Mouse (Mus musculus) T-cell, adult 2 months (primary cell): ENCODE data around the gene Slc10a1.

ENCODE experiments used
- DNase-seq: peaks from one replicate; pipeline ENCODE4 v3.0.0; 2022; ENCODE audit warnings: low spot score

Slc10a1 gene

DNA sequence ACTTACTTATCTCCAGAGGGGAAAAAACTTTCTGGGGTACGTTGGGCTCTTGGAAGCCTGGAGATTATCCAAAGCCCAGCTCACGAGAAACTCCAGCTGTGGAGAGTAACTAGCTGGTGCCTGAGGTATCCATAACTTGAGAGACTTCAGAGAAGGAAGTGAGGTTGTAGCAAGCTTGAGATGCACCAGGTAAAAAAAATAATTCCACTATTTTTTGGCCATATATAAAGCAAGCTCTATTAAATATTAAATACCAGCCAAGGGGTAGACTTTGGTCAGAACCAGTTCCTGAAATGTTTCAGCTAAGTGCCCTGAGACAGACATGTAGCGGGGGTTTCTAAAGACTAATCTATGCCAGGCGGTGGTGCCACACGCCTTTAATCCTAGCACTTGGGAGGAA, at the start of gene Slc10a1:
Gene Slc10a1, minus strand, starts transcription at position 101 of the 400 bp plus-strand sequence.
- DNase-seq, result no peak

DNA sequence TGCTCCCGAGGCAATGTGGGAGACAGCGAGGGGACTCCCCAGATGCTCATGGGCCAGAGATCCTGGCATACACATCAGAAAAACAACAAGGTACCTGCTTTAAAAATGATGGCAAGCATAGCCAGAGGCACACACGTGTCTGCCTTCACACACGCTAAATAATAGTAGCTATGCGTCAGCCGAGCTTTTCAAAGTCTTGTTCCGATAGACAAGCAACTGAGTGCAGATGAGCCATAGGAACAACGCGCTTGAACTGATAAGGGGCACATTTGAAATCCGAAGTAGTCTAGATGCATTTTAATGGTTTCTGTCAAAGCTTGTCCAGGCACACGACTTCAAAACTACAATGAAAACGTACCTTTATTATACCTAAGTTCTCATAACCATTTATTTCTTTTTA, 49.1 kb upstream of the Slc10a1 start:
- no peak for DNase-seq

DNA sequence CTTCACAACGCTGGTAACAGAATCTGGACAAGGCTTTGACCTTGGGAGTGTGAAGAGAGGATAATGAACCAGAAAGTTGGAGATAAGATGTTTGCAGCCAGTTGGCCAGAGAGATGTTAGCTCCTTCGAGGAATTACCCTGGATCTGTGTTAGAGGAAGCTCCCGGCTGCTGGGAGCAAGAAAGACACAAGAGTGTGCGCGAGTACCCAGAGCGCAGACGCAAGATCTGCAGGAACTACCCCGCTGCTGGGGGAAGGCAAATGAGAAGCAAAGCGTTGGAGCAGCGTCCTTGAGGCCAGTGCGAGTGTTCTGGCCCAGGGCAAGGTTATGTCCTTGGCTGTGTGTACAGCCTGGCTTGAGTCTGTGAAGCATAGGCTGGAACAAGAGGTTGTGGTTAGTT, 45.0 kb upstream of the Slc10a1 start:
- DNase-seq, result no peak

DNA sequence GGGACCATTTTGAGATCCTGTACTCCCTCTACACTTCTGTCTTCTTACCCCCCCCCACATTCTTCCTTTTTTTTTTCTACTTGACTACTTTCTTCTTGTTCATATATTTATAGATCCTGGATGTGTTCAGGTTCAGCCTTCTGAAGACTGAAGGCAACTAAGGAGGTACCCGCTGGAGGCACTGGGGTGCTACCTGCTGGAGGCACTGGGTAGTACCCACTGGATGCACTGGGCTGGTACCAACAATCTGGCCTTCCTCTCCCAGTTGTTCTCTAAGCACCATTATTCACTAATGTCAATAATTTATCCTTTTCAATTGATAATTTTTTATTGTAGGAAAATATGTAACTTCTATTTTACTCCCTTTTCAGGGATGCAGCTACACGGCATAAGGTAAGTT, 43.5 kb upstream of the Slc10a1 start:
- no peak for DNase-seq

DNA sequence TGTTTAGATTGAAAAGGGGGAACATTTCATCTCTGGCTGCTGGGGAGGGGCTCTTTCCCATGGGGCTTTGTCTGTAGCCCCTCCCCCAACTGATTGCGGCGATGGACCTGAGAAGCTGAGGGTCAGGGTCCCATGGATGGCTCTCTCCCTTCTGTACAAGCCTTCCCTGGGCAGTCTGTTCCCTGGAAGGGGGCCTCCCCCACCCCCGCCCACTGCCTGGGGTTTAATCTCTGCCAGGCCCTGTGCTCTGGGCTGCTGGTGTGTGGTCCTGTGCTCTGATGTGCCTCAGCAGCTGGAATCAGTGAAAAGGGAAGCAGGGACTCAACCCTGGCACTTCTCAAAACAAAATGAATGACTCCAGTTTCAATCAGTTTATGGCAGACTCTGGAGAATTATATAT, 41.3 kb upstream of the Slc10a1 start:
- no peak for DNase-seq

DNA sequence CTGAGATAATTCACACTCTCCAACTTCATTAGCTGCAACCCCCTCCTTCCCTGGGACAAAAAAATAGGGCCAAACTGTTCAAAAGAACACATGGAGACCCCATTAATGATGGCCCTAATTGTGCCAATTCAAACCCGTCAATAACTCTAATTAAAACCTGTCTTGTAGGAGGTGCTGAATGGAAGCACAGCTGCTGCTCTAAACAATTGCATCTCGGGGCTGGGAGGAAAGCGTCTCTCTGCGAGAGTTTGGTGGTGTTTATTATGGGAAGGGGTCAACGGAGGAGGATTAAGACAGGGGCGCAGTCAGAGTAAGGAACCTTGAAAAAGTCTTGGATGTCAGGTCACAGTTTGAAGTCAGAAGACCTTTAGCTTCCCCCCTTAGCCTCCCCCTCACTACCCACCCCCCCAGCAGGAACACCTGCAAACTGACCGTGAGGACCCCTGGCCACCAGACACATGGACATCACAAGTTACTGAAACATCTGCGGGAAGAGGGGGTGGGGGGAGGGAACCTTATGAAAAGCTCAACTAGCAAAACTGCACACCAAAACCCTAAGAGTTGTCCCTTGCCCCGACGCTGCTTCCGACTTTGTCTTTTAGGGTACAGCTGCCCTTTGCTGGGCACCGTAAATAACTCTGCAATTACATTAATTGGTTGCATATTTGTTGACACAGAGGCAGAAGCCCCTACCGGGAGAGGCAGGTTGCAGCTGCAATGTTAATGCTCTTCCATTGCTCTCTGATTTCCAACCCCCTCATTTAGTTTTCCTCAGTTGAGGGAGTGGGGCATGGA, 34.5 kb upstream of the Slc10a1 start:
- no peak for DNase-seq

DNA sequence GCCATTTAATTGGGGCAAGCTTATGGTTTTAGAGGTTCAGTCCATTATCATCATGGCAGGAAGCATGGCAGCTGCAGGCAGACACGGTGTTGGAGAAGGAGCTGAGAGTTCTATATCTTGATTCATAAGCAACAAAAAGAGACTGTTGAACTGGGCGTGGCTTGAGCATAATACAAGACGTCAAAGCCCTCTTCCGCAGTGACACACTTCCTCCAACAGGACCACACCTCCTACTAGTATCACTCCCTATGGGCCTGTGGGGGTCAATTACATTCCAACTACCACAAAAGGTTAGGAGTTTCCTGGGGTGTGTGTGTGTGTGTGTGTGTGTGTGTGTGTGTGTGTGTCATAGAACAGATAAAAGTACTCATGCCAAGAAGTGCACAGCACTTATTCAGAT, 32.4 kb upstream of the Slc10a1 start:
- DNase-seq, result no peak

DNA sequence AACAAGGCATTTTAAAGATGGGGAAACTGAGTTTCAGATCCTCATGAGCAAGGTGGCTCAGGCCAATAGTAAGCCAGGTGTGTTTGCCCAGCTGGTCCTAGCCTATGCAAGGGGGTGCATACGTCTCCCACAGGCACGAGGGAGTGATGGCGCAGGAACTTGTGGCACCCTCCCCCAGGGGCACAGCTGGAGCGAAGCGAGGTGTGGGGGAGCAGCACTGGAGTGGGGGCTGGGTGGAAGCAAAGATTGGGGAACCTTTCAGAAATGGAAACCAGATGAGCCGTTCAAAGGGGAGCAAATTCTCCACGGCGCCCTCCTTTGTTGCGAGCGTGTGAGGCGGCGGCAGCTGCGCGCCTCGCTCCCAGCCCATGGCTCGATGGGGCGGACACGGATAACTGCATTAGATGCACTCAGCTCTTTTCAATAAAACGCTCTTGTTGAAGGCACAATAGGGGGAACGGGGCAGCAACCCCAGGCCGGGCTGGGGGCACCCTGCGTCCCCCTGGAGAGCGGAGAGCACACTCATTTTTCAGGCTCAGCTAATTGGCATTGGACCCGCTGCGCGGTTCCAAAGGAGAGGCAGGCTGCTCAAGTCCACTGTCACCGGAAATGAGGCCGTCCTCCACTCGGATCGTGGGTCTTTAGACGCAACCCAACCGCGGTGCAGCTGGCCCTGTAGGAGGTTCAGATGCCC, 30.2 kb upstream of the Slc10a1 start:
- no peak for DNase-seq

DNA sequence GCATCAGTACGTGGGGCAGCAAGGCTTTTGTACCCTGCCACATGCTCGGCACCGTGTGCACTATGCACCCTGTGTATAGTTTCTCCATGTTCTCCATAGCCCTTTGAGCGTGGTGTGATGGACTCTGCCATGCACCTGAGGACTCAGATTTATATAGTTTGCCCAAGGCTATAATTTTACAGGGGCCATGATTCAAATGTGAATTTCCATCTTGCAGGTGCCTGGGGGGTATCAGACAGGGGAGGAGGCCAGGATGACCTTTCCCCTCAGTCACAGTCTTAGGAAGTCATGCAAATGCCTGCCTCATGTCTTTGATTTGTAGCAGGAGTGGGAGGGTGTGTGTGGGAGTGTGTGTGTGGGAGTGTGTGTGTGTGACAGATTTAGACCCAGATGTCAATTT, 29.1 kb upstream of the Slc10a1 start:
- no peak for DNase-seq

DNA sequence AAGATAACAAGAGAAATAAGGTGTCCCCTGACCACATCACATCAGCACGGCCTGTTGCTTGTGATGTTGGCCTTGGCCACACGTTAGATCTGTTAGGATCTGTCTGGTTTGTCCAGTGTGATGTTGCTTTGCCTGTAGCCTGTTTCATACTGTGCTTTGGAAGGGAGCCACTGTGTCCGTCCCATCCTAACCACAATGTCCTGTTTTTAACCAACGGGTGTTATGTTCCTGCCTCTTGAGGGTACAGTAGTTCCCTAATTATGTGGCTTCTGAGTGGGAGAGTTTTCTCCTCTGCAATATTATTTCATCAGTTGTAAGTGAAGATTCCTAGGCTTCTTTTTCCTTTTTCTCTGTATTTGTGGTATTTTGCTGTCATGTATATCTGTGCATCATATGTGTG, 26.8 kb upstream of the Slc10a1 start:
- no peak for DNase-seq

DNA sequence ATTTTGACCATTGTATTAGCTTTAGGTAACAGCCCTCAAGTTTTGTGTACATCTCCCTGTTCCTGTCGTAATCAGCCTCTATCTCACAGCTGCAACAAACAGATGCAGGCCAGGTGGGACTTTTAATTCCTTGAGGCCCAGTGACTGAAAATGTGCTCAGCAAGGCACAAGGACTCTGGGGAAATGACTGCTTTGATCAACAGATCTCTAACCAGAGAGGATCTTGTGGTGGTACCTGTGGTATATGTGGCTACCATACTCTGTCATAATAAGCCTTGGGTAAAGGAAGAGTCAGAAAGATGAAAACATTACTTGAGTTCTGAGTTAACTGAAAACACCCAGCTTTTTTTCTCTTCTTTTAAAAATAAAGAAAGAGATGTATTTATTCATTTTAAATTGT, 25.3 kb upstream of the Slc10a1 start:
- no peak for DNase-seq

DNA sequence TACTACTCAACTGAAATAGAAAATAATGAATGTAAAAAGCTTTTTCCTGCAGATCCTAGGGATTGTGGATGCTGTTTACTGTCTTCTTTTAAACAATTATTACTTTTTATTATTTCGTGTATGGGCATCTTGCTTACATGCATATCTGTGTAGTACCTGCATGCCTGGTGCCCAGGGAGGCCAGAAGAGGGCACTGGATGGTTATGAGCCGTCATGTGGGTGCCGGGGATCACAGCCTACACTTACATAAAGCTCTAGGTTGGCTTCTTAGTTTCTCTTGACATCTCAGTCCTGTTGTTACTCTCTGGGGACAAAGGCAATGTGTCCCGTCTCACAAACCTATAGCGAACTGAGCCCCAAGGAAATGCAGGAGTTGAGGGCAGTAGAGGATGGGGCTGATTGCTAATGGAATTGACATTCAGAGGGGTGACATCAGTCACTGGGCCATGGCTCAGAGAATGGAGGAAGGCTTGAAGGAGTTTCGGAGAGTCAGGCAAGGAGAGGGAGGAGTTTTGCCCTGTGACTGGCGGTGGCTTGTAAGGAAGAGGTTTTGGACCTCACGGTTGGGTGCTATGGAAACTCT, 24.1 kb upstream of the Slc10a1 start:
- no peak for DNase-seq

DNA sequence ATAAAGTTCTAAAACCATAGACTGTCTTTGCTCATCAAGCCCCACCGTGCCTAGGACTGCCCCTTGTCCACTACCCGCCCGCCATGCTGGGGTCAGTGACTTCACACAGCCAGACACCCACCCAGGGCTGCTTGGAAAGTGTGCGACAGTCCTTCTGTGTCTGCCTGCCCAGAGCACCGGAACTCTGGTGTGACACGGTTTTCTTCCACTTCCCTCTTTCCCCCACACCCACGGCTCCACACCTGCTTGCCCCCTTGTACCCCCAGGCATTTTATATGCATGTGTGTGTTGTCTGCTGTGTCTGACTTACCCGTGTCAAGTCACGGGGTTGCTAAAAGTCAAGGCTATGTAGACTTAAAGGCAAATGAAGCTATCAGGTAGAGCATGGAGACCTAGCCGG, 23.3 kb upstream of the Slc10a1 start:
- DNase-seq, result no peak

DNA sequence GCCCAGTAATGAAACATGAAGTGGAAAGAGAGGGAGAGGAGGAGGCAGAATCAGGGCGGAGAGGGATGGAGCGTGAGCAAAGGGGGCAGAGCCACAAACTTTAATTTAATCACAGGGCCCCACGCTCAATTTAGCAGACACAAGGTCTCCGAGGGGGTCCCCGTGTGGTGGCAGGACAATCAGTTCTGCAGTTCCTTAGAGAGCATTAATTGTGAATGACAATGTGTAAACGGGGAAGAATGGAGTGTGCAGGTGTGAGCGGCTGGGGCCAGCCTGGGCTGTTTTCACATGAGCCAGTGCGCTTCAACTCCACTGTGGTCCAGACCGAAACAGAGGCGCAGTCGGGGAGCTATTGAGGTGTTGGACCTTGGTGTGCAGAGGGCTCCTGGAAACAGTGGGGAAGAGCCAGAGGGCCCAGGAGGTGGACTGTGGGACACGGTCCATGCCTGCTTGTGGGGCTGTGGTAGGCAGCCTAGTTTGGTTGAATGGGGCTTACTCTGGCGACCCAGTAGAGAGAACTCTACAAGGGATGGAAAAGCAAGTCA, 22.5 kb upstream of the Slc10a1 start:
- no peak for DNase-seq

DNA sequence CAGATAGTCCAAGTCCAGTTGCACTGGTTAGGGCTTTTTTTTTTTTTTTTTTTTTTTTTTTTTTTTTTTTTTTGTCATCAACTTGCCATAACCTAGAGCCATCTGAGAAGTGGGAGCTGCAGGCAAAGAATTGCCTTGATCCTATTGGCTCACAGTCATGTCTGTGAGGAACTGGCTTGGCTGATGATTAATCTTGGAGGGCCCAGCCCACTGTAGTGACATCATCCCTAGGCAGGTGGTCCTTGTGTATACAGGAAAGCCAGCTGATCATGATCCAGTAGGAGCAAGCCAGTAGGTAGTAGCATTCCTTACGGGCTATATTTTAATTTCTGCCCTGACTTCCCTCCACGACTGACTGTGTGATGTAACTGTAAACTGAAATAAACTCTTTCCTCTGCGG, 19.8 kb upstream of the Slc10a1 start:
- no peak for DNase-seq

DNA sequence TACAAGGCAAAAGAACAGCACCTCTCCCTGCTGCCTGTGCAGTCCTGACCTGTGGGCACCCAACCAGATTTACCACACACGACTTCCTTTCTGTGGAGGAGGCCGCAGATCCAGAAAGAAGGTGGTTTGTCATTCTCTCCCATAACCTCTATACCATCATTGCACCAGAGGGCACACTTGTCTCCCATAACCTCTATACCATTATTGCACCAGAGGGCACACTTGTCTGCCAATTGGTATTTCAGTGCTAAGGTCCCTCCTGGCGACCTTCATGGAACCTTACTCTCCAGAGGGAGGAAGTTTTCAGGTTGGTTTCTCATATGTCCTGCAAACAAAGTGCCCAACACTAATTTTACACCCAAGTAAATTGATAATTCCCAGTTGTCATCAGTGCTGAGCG, 18.1 kb upstream of the Slc10a1 start:
- DNase-seq, result no peak

DNA sequence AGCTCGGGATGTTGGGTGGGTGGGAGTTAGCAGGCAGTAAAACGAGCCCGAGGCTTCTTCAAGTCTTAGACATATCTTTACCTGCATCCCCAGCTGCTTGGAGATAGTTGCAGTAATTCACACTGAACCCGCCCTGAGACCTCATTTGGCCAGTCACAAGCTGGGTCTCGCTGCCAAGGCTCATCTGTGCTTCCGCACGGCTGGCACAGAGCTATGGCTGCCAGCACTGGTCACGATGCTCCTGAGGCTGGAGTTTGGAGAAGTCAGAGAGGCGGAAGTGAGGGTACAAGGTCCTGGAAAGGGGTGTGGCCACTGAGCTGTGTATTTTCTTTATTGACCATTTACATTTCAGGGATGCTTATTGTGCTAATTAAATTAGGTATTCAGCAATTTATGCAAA, 15.2 kb upstream of the Slc10a1 start:
- no peak for DNase-seq

DNA sequence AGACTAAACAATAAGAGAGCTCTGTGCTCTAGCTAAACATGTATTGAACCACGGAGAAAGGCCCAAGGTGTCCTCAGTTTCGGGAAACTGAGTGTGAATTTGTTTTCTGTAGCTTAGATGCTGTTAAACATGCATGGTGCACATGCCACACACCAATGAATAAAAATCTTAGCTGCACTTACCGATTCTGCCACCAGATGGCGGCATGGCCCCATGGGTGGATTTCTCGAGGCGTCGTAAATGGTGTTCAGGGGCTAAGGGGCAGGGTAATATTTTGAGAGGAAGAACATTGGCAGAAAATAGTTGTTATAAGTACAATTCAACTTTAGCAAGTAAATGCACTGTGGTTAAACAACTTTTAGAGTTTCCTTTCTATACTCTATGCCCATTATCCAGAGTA, 13.8 kb upstream of the Slc10a1 start:
- DNase-seq, result peak; percentile 59

DNA sequence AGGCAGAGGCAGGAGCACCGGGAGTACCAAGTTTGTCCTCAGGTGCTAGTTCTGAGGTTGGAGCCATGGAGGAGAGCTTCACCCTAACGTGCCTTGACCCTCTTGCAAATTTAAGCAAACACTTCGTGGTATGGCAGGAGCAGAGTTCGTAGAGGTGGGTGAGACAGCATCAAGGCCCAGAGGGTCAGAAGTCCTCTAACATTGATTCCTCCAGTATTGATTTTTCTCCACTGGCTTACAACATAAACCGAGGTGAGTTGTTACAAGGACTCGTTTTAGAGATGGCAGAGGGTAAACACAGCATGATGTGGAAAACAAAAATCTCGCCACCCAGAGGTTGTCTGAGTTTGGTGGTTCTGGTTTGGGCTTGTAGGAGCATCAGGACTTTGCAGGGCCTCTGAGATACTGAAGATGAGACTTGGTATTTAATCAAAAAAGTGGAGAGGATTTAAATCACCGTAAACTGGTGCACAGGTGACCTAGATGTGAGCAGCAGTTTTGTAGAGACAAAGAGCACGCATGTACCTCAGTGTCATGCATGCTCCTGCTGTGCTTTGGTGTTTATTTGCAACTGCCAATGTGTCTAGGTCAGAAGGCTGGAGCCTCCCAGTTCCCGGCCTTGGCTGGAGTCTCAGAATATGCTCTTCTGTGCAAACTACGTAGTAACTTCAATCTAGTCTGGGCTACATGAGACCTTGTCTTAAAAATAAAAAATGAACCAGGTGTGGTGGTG, 7.6 kb upstream of the Slc10a1 start:
- DNase-seq, result no peak

DNA sequence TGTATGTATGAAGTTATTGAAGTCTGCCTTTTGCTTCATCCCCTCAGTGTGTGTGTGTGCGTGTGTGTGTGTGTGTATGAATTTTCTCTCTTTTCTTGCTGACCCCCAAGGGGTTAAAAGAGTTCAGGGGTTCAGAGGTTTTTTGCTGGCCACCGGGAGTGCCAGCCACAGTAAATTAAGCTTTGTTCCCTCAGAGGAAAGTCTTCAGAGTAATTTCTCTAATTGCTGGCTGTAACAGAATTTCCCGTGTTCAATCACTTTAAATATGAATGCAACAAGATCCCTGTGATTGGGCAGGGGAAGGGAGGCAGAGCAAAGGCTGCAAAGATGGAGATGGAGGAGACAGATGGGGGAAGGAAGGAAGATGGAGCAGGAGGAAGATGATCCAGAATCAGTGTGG, 3.3 kb upstream of the Slc10a1 start:
- no peak for DNase-seq

DNA sequence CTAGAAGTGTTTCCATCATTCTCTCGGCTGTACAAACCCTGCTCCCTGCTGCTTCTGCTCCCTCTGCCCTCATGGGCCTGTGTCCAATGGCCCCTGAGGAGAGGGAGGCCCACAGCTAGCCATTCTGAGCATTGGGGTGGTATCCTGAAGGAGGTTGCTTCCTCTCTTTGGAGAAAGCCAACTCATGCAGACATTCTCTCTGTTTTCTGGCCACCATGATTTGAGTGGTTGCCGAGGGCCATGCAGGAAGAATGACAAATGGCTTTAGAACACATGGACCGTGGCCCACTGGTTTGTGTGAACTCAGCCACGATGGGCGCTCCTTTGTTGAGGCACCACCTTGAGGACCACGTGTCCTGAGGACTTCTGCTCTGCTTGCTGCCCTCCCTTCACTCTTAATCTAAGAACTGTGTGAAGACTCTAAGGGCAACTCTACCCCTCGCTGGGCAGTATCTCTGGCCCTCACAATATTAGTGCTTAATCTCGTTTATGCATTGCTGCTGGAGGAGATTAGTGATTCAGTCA, 1.7 kb upstream of the Slc10a1 start:
- DNase-seq, result no peak

DNA sequence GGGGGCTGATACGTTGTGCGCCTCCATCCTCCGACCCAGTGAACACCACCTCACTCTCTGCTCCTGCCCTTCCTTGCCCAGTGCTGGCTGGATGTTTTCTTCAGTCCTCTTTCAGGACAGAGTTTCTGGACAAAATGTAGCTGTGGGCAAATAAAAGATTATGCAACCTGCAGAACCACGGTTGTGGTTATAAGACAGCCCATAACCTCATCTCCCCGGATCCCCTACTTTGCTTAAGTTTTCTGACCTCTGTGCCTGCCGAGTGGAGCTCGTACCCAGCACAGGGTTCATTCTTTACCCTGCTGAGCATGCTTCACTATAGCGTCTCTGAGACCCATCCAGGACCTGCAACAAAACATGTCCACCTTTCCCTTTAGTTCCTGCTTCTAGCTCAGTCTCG, 587 bp downstream of the Slc10a1 start:
- no peak for DNase-seq
